Mouse (Mus musculus) cerebellum, adult 2 months (tissue): ENCODE measurements around the gene Slc6a5. TPM values are rescaled to one million over a fixed set of nuclear protein-coding genes. Genes with fewer than 3 reads are reported as not detected.

Experiments used
- DNase-seq, 2 experiments: peaks; one replicate each; pipeline ENCODE4 v3.0.0; 2021
- H3K27ac ChIP-seq: fragments of 200-500 bp; 2 replicates; pipeline ENCODE4 v1.5.1; 2012; ENCODE audit warnings: low read length, control low read depth, inconsistent platforms; ENCODE audit not compliant: insufficient read depth
- H3K27me3 ChIP-seq: fragments of 200-500 bp; 2 replicates; pipeline ENCODE4 v1.6.1; 2012; ENCODE audit warnings: inconsistent platforms, mild to moderate bottlenecking, low read length, moderate library complexity; ENCODE audit not compliant: control insufficient read depth, insufficient read depth
- H3K4me1 ChIP-seq: fragments of 200-500 bp; 2 replicates; pipeline ENCODE4 v1.6.1; 2011; ENCODE audit warnings: low read length; ENCODE audit not compliant: control insufficient read depth, insufficient read depth
- H3K4me3 ChIP-seq: fragments of 200-500 bp; replicated peaks from 2 replicates; pipeline ENCODE3; 2011; ENCODE audit warnings: mild to moderate bottlenecking, low read depth, low read length, control low read depth; ENCODE audit not compliant: insufficient read depth
- CTCF ChIP-seq: fragments of 200-500 bp; IDR thresholded peaks from 2 replicates; pipeline ENCODE4 v1.5.1; 2011; ENCODE audit warnings: low read depth, mild to moderate bottlenecking, control low read depth, low read length, moderate library complexity, borderline replicate concordance; ENCODE audit not compliant: insufficient read depth
- POLR2A ChIP-seq: fragments of 200-500 bp; IDR thresholded peaks from 2 replicates; pipeline ENCODE4 v1.6.1; 2011; ENCODE audit warnings: low read length, control low read depth, borderline replicate concordance; ENCODE audit not compliant: insufficient read depth
- WGBS: fragments of 180-500 bp; shearing (Covaris S2); methylation state at CpG from one replicate; pipeline ENCODE4 v1.1.7; 2018; 5-methylcytosine and 5-hydroxymethylcytosine counted together
- polyA plus RNA-seq: library from polyadenylated mRNA; depleted of rRNA; stranded (reverse); fragments of >200 nt; gene quantifications from 2 replicates; pipeline ENCODE4 v1.2.3, GENCODE M21; 2012

Gene Slc6a5
- polyA plus RNA-seq, 1 experiment: 71.8 TPM

GRCm38 (mm10) chr7:49936821-49937220, 26.9 kb downstream of the Slc6a5 start:
- H3K4me3 ChIP-seq: no peak overlapping the region
- no peak for DNase-seq
- 90% methylated on average over 3 of the region's 3 CpGs for WGBS
- H3K27me3 ChIP-seq: no peaks in the 10 kb centered on the region
- no peaks in the 10 kb centered on the region for H3K4me1 ChIP-seq
- no peak overlapping the region for H3K27ac ChIP-seq
- TF ChIP-seq POLR2A (no peak), CTCF (no peak)

- no peak overlapping the region for H3K27ac ChIP-seq
- no peaks in the 10 kb centered on the region; the same call in 1 of the 2 replicates for H3K27me3 ChIP-seq
- H3K4me3 ChIP-seq: no peak overlapping the region
- DNase-seq: no peak
- no peaks in the 10 kb centered on the region for H3K4me1 ChIP-seq
- WGBS: 74% methylated on average over 3 of the region's 3 CpGs
- TF ChIP-seq POLR2A: no peak
- no peak for TF ChIP-seq CTCF
Observed at GRCm38 (mm10) chr7:49942023-49942422, 32.1 kb downstream of the Slc6a5 start.

- no peak for DNase-seq
- no peak for TF ChIP-seq CTCF
- TF ChIP-seq POLR2A: no peak
- no peak overlapping the region for H3K4me3 ChIP-seq
- H3K27me3 ChIP-seq: no peaks in the 10 kb centered on the region; the same call in 1 of the 2 replicates
- H3K27ac ChIP-seq: no peak overlapping the region
- 36% methylated on average over 5 of the region's 5 CpGs for WGBS
- no peaks in the 10 kb centered on the region for H3K4me1 ChIP-seq
Observed at GRCm38 (mm10) chr7:49942490-49942889, 32.5 kb downstream of the Slc6a5 start.

- H3K4me3 ChIP-seq: no peak overlapping the region
- no peaks in the 10 kb centered on the region; the same call in 1 of the 2 replicates for H3K27me3 ChIP-seq
- peak in 1 of 2 experiments; percentile 36 for DNase-seq
- TF ChIP-seq CTCF (no peak), POLR2A (no peak)
- H3K4me1 ChIP-seq: no peaks in the 10 kb centered on the region
- H3K27ac ChIP-seq: no peak overlapping the region
- 26% methylated on average over 9 of the region's 9 CpGs for WGBS
Observed at GRCm38 (mm10) chr7:49946691-49947090, 36.7 kb downstream of the Slc6a5 start.

GRCm38 (mm10) chr7:49953546-49954181, 43.7 kb downstream of the Slc6a5 start:
- Histone ChIP-seq H3K27me3 (no peaks in the 10 kb centered on the region; the same call in 1 of the 2 replicates), H3K4me3 (no peak overlapping the region), H3K4me1 (no peaks in the 10 kb centered on the region), H3K27ac (no peak overlapping the region)
- 62% methylated on average over 4 of the region's 4 CpGs for WGBS
- peak in 1 of 2 experiments; percentile 38 for DNase-seq
- TF ChIP-seq CTCF (peak; percentile 59; the same call in 1 of the 2 replicates), POLR2A (no peak)

GRCm38 (mm10) chr7:49954834-49955233, 44.9 kb downstream of the Slc6a5 start:
- H3K27me3 ChIP-seq: no peaks in the 10 kb centered on the region; the same call in 1 of the 2 replicates
- WGBS: 86% methylated on average over 7 of the region's 7 CpGs
- H3K4me1 ChIP-seq: no peaks in the 10 kb centered on the region
- H3K4me3 ChIP-seq: no peak overlapping the region
- H3K27ac ChIP-seq: no peak overlapping the region
- no peak for DNase-seq
- no peak for TF ChIP-seq POLR2A
- no peak for TF ChIP-seq CTCF

GRCm38 (mm10) chr7:49957142-49957541, 47.2 kb downstream of the Slc6a5 start:
- WGBS: 85% methylated on average over 3 of the region's 3 CpGs
- H3K27ac ChIP-seq: no peak overlapping the region
- TF ChIP-seq POLR2A (no peak), CTCF (no peak)
- H3K4me1 ChIP-seq: no peaks in the 10 kb centered on the region
- no peak for DNase-seq
- H3K4me3 ChIP-seq: no peak overlapping the region
- H3K27me3 ChIP-seq: no peaks in the 10 kb centered on the region; the same call in 1 of the 2 replicates

GRCm38 (mm10) chr7:49963764-49964163, 53.8 kb downstream of the Slc6a5 start:
- no peaks in the 10 kb centered on the region; the same call in 1 of the 2 replicates for H3K27me3 ChIP-seq
- 88% methylated on average over 2 of the region's 2 CpGs for WGBS

More at GRCm38 (mm10) chr7:49963764-49964163, 53.8 kb downstream of the Slc6a5 start:
- H3K4me3 ChIP-seq: no peak overlapping the region
- H3K4me1 ChIP-seq: no peaks in the 10 kb centered on the region
- H3K27ac ChIP-seq: no peak overlapping the region
- TF ChIP-seq CTCF: no peak
- TF ChIP-seq POLR2A: no peak
- DNase-seq: no peak
